Mouse (Mus musculus): ENCODE results near the gene Kdm5a. TPM values are rescaled to one million over a fixed set of nuclear protein-coding genes. Genes with fewer than 3 reads are reported as not detected.

The Kdm5a gene
- 59.9 and 63.4 TPM in 2 replicates for polyA plus RNA-seq (2014; fragmentation: Nextera tagmentation; extraction: Ambion mirVana)

DNA sequence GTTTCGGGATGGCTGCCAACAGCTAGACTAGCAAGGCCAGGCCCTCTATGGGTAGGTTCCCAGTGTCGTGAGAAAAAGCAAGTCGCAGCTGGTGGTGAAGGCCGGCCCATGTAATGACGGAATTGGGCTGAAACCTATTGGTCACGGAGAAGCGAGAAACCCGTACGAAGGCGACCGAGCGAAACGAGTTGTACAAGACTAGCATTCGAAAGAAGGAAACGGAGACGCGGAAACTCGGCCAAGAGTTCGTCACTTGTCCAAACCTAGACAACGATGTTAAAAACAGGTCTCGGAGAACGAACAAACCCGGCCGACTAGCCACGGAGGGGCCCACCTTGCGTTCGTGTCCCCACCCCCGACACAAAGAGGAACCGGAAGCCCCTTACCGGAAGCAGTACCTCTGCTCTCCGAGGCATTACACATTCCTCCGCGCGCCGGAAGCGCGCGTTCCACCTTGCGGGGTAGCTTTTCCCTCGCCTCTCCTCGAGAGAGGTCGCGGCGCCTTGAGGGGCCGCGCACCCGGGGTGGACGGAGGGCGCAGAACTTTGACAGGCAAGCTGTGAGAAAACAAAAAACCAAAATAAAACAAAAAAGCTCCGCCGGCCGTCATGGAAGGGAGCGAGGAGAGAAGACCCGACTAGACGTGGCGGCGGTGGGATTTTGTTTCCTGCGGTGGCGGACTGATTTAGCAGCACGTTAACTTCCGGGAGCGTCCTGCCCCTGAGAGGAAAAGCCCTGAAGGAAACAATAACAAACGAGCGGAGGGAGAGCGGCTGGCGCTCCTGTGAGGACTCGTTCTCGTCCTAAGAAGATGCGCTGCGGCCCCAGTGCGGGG lies at the start of gene Kdm5a, which contains the start of gene Ccdc77:
TSS of gene Kdm5a (plus strand) at position 437 of the 835 bp plus-strand sequence.
TSS of gene Ccdc77 (minus strand) at position 687 of the 835 bp plus-strand sequence.
- Histone ChIP-seq H3K4me2 (peak within 1 kb of the TSS; percentile 88), H3K9ac (ENCODE audit: low read depth, low read length) (peak within 1 kb of the TSS; percentile 88), H3K36me3 (ENCODE audit: control insufficient read depth, insufficient read depth, low read length) (peaks cover 14% of the 10 kb centered on the region), H3K27ac (ENCODE audit: low read depth, low read length) (peak within 1 kb of the TSS; percentile 93), H3K9me3 (ENCODE audit: control insufficient read depth, low read length) (no peaks in the 10 kb centered on the region), H3K27me3 (replicated peaks; ENCODE audit: control insufficient read depth, insufficient read depth, low read length) (no peaks in the 10 kb centered on the region), H3K4me3 (ENCODE audit: low read depth, low read length) (peak within 1 kb of the TSS; percentile 98), H3K4me1 (replicated peaks; ENCODE audit: control insufficient read depth, insufficient read depth, low read length) (peaks cover 8% of the 10 kb centered on the region)
- under 1% methylated on average over 71 of the region's 71 CpGs for WGBS
- ATAC-seq (replicated peaks; ENCODE audit: low FRiP score) (peak; percentile 97), DNase-seq (ENCODE audit: low spot score) (peak; percentile 93)

GRCm38 (mm10) chr6:120318303-120318940 lies 45.5 kb upstream of the Kdm5a start:
- Histone ChIP-seq H3K27me3 (replicated peaks; ENCODE audit: control insufficient read depth, insufficient read depth, low read length) (no peaks in the 10 kb centered on the region), H3K36me3 (ENCODE audit: control insufficient read depth, insufficient read depth, low read length) (no peaks in the 10 kb centered on the region), H3K4me2 (no peak overlapping the region), H3K4me3 (ENCODE audit: low read depth, low read length) (no peak overlapping the region), H3K27ac (ENCODE audit: low read depth, low read length) (no peak overlapping the region), H3K9ac (ENCODE audit: low read depth, low read length) (no peak overlapping the region), H3K4me1 (replicated peaks; ENCODE audit: control insufficient read depth, insufficient read depth, low read length) (no peaks in the 10 kb centered on the region), H3K9me3 (ENCODE audit: control insufficient read depth, low read length) (no peaks in the 10 kb centered on the region)
- WGBS: 75% methylated on average over 11 of the region's 11 CpGs
- ATAC-seq (replicated peaks; ENCODE audit: low FRiP score): no peak
- DNase-seq (ENCODE audit: low spot score): no peak

GRCm38 (mm10) chr6:120319129-120319528 lies 44.8 kb upstream of the Kdm5a start:
- Histone ChIP-seq H3K4me3 (ENCODE audit: low read depth, low read length) (no peak overlapping the region), H3K4me2 (no peak overlapping the region), H3K27me3 (replicated peaks; ENCODE audit: control insufficient read depth, insufficient read depth, low read length) (no peaks in the 10 kb centered on the region), H3K9me3 (ENCODE audit: control insufficient read depth, low read length) (no peaks in the 10 kb centered on the region), H3K4me1 (replicated peaks; ENCODE audit: control insufficient read depth, insufficient read depth, low read length) (no peaks in the 10 kb centered on the region), H3K36me3 (ENCODE audit: control insufficient read depth, insufficient read depth, low read length) (no peaks in the 10 kb centered on the region), H3K27ac (ENCODE audit: low read depth, low read length) (no peak overlapping the region), H3K9ac (ENCODE audit: low read depth, low read length) (no peak overlapping the region)
- DNase-seq (ENCODE audit: low spot score) (no peak), ATAC-seq (replicated peaks; ENCODE audit: low FRiP score) (no peak)
- WGBS: 83% methylated on average over 9 of the region's 9 CpGs

GRCm38 (mm10) chr6:120320369-120320768 lies 43.6 kb upstream of the Kdm5a start:
- Histone ChIP-seq H3K9ac (ENCODE audit: low read depth, low read length) (no peak overlapping the region), H3K27me3 (replicated peaks; ENCODE audit: control insufficient read depth, insufficient read depth, low read length) (no peaks in the 10 kb centered on the region), H3K4me2 (no peak overlapping the region), H3K27ac (ENCODE audit: low read depth, low read length) (no peak overlapping the region), H3K4me3 (ENCODE audit: low read depth, low read length) (no peak overlapping the region), H3K36me3 (ENCODE audit: control insufficient read depth, insufficient read depth, low read length) (peaks cover 8% of the 10 kb centered on the region), H3K9me3 (ENCODE audit: control insufficient read depth, low read length) (no peaks in the 10 kb centered on the region), H3K4me1 (replicated peaks; ENCODE audit: control insufficient read depth, insufficient read depth, low read length) (no peaks in the 10 kb centered on the region)
- 63% methylated on average over 2 of the region's 2 CpGs for WGBS
- ATAC-seq (replicated peaks; ENCODE audit: low FRiP score) (no peak), DNase-seq (ENCODE audit: low spot score) (no peak)

DNA sequence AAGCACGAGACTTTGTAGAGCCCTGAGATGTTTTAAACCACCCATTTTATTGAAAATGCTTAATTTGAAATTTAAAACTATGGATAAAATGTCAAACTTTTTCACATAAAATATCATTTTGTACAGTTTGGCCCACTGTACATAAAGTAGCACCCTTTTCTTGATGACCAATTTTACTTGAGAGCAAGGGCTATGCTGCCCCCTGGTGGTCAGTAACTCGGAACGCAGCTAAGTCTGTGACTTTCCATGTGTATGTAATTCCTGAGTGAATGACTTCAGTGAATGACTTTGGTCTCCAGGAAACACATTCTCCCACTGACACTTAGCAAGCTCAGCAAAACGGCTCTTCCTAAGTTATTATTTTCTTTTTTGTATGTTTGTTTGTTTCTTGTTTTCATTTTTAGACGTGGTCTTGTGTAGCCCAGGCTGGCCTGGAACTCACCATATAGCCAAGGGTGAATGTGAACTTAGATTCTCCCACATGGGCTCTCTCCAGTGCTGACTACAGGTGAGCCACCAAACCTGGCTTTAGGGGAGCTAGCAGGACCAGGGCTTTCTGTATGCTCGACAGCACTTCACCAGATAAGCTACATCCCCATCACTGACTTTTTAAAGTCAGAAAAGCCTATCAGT lies 39.5 kb upstream of the Kdm5a start:
- Histone ChIP-seq H3K9ac (ENCODE audit: low read depth, low read length) (no peak overlapping the region), H3K4me1 (replicated peaks; ENCODE audit: control insufficient read depth, insufficient read depth, low read length) (no peaks in the 10 kb centered on the region), H3K27me3 (replicated peaks; ENCODE audit: control insufficient read depth, insufficient read depth, low read length) (no peaks in the 10 kb centered on the region), H3K27ac (ENCODE audit: low read depth, low read length) (no peak overlapping the region), H3K9me3 (ENCODE audit: control insufficient read depth, low read length) (no peaks in the 10 kb centered on the region), H3K4me3 (ENCODE audit: low read depth, low read length) (no peak overlapping the region), H3K4me2 (no peak overlapping the region), H3K36me3 (ENCODE audit: control insufficient read depth, insufficient read depth, low read length) (peaks cover 16% of the 10 kb centered on the region)
- 26% methylated on average over 6 of the region's 6 CpGs for WGBS
- peak; percentile 38 for DNase-seq (ENCODE audit: low spot score)
- ATAC-seq (replicated peaks; ENCODE audit: low FRiP score): peak; percentile 29; the same call in 1 of the 2 replicates

DNA sequence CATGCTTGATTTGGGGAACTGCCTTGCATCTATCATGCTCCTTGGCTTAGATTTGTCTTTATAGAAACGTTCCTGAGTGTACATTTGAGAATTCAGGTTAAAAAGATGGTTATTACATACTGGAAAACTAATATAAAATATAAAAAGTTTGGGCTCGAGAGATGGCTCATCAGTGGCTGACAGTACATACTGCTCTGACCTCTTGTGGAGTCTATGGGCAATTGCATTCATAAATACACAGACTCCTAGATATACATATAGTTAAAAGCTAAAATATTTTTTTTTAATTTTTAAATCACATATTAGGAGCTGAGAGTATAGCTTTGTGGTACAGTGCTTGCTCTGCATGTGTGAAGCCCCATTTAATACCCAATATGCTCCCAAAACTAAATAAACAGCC lies 31.6 kb upstream of the Kdm5a start:
- Histone ChIP-seq H3K36me3 (ENCODE audit: control insufficient read depth, insufficient read depth, low read length) (peaks cover 23% of the 10 kb centered on the region), H3K4me2 (no peak overlapping the region), H3K27ac (ENCODE audit: low read depth, low read length) (no peak overlapping the region), H3K4me1 (replicated peaks; ENCODE audit: control insufficient read depth, insufficient read depth, low read length) (no peaks in the 10 kb centered on the region), H3K4me3 (ENCODE audit: low read depth, low read length) (no peak overlapping the region), H3K27me3 (replicated peaks; ENCODE audit: control insufficient read depth, insufficient read depth, low read length) (no peaks in the 10 kb centered on the region), H3K9me3 (ENCODE audit: control insufficient read depth, low read length) (no peaks in the 10 kb centered on the region), H3K9ac (ENCODE audit: low read depth, low read length) (no peak overlapping the region)
- no peak for DNase-seq (ENCODE audit: low spot score)
- no peak for ATAC-seq (replicated peaks; ENCODE audit: low FRiP score)
- WGBS: 86% methylated on average over 2 of the region's 2 CpGs

DNA sequence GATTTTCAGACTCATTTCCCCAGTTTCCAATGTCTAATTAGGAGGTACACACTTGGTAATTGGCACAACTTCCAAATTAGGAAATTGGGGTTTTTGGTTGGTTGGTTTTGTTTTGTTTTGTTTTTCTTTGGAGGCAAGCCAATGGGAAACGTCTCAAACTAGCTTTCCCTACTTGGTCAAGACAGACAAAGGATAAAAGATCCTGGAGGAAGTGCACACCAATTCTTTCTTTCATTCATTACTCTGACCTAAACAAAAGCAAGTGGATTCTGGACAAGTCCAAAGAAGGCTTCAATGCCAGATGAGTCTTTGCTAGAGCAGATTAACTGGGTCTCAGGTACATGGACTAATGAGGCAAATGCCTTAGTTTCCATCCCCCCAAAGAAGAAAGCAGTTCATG lies 19.9 kb upstream of the Kdm5a start:
- no peak overlapping the region for H3K27ac ChIP-seq (ENCODE audit: low read depth, low read length)
- H3K27me3 ChIP-seq (replicated peaks; ENCODE audit: control insufficient read depth, insufficient read depth, low read length): no peaks in the 10 kb centered on the region
- ATAC-seq (replicated peaks; ENCODE audit: low FRiP score) (no peak), DNase-seq (ENCODE audit: low spot score) (no peak)
- H3K4me1 ChIP-seq (replicated peaks; ENCODE audit: control insufficient read depth, insufficient read depth, low read length): no peaks in the 10 kb centered on the region
- H3K4me3 ChIP-seq (ENCODE audit: low read depth, low read length): no peak overlapping the region
- no peaks in the 10 kb centered on the region for H3K9me3 ChIP-seq (ENCODE audit: control insufficient read depth, low read length)
- peaks cover 32% of the 10 kb centered on the region for H3K36me3 ChIP-seq (ENCODE audit: control insufficient read depth, insufficient read depth, low read length)
- WGBS: 78% methylated on average over 1 of the region's 1 CpGs
- H3K4me2 ChIP-seq: no peak overlapping the region
- no peak overlapping the region for H3K9ac ChIP-seq (ENCODE audit: low read depth, low read length)

DNA sequence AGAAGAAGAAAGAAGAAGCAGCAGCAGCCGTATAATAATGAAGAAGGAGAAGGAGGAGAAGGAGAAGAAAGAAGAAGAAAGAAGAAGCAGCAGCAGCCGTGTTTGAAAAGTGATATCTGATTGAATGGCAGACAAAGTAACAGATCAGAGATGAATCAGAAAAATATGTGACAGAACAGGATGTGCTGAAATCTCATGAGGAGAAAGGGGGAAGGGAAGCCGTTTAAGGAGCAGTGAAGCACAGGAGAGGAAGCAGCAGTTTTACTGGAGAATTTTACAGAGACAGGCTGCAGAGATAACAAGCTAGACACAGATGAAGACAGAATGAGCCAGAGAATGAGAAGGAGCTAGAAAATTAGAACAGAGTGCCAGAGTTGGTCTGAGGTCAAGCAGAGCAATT lies 14.9 kb upstream of the Kdm5a start:
- H3K9ac ChIP-seq (ENCODE audit: low read depth, low read length): no peak overlapping the region
- H3K9me3 ChIP-seq (ENCODE audit: control insufficient read depth, low read length): no peaks in the 10 kb centered on the region
- no peaks in the 10 kb centered on the region for H3K27me3 ChIP-seq (replicated peaks; ENCODE audit: control insufficient read depth, insufficient read depth, low read length)
- no peak for DNase-seq (ENCODE audit: low spot score)
- H3K4me3 ChIP-seq (ENCODE audit: low read depth, low read length): no peak overlapping the region
- H3K4me2 ChIP-seq: no peak overlapping the region
- peaks cover 16% of the 10 kb centered on the region for H3K36me3 ChIP-seq (ENCODE audit: control insufficient read depth, insufficient read depth, low read length)
- WGBS: 78% methylated on average over 3 of the region's 3 CpGs
- H3K27ac ChIP-seq (ENCODE audit: low read depth, low read length): no peak overlapping the region
- no peaks in the 10 kb centered on the region for H3K4me1 ChIP-seq (replicated peaks; ENCODE audit: control insufficient read depth, insufficient read depth, low read length)
- no peak for ATAC-seq (replicated peaks; ENCODE audit: low FRiP score)

Data from liver, embryonic 11.5 days (tissue).